Mouse (Mus musculus) monocyte, adult 2 months (primary cell): ENCODE measurements around the gene Rims4.

Experiments used
- DNase-seq, 2 experiments: peaks; one replicate each; pipeline ENCODE4 v3.0.0; 2022; ENCODE audit warnings: low spot score in 2 of 2, low read depth in 1 of 2

Gene Rims4

DNA sequence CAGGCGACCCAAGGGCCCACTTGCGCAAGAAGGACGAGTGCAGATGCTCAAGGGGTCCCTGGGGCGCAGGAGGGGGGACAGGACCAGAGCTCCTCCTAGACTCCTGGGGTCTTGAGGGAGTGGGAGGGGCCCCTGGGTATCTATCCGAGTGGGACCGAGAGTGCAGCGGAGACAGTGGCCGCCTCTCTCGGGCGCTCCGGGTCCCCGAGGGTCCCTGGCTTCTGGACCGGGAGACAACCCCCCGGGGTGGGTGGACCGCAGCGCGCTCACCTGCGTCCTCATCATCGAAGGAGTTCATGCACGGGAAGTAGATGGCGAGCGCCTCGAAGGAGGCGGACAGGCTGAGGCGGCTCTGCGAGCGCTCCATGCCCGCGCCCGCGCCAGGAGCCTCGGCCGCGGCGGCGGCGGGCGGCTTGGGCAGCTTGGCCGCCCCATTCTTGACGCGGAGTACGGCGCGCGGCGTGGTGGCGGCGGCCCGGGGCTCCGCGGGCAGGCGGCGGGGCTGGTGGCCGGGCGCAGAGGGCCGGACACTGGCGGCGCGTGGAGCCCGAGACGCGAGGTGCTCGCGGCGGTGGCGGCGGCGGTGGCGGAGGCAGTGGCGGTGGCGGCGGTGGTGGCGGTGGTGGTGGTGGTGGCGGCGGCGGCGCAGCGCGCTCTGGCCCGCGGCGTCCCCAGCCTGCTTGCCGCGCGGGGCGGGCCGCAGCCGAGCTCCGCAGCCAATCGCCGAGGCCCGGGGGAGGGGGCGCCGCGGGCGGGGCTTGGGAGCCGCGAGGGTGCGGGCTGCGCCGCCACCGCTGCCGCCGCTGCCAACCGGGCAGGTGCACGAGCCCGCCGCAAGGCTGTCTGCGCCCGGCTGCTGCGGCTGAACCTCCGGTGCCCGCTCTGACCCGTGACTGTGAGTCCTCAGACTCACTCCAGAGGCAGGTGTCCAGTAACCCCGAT is at the start of gene Rims4:
Gene Rims4, minus strand, starts transcription at position 367 of the 942 bp plus-strand sequence.
- no peak for DNase-seq

DNA sequence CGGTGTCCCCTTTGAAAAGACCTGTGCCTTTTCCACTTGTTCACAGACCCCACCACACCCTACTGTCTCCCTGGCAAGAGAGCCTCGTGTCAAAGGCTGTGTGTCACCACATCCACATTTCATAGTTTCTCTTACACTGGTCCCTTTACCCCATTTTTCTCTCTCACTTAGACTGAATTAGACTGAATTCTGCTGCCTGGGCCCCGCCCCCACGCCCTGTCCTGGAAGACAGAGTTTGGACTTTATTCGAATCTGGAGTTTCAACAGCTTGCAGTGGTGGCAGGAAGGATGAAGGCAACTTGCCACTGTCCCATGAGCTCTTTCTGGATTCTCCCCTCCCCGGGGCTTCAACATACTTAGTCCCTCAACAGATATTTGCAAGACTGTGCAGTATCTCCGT is 47.2 kb upstream of the Rims4 start:
- no peak for DNase-seq

DNA sequence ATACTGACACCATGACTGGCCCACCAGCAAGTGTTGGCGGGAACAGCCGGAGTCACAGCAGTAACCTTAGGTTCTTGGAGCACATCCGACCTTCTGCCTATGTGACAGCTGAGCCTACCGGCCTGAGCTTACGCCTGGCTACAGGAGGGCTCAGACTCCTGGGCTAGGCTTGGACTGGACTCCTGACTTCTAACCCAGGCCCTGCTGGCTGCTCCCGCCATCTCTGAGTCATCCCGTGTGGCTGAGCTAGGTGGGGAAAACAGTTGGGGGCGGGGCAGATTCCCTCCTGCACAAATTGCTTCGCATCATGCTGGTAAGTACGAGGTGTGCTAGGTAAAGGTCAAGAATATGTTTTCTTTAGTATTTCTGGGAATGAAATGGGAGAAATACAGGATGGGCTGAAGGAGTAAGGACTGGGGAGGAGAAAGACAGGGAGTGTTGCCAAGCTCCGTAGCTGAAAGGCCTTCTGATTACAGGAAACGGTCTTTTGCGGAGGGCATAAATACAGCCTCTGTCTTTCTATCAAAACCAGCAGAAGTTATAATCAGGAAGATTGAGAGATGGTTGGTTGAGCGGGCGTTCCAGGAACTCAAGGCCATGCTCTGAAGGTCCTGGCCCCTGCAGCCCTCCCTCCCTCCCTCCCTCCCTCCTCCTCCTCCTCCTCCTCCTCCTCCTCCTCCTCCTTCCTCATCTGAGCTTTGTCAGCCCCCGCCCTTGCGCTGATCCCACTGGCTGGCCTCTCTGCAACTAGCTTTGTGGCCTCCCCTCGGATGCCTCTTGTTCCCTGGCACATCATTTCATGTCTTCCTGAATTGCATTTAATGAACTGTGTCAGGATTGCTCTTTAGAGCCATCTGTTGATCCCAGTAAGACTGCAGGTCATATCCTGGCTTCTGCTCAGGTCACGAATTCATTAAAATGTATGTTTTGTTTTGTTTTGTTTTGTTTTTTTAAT is 46.4 kb upstream of the Rims4 start:
- no peak for DNase-seq

DNA sequence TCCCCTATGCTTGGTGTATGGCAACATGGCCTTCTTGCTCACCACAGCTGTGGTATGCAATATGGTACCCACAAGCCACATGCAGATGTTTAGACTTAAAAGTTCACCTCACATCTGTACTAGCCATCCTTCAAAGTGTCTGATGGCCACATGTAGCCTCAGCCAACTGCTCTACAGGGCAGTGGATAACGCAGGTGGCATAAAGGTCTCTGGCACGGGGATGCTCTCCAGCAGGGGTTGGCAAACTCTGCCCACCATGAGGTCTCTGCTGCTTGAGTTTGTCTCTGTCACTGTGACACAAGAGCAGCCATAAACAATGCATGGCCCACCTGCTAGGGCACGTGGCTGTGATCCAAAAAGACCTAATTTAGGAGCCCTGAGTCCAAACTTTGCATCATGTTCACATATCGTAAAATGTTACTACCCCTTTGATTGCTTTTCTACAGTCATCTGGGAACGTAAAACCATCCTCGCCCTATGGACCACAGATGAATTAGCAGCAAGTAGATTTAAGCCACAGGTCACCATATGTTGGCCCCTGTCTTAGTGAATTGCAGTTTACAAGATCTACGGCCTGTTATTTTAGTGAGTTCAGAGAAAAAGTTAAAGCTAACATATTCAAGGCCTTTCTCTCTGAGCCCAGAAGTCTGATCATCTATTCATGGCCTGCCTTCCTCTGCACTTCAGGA is 35.3 kb upstream of the Rims4 start:
- DNase-seq = no peak

DNA sequence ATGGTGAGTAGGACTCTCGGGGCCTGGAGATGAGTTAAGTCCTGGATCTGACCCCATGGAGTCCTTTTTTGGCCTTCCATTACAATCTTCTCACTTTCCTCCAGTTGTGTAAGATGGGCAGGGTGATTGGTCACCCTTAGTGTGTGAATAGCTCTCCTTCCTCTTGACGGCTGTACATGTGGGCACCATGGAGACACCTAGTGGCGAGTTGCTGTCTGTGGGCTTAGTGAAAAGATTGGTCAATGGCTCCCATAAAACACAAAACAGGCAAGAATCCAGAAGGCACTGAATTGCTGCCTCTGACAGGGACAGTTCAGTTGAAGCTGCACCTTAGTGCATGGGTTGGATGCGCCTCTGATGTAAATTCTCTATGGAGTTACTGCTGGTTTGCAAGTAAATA is 33.3 kb upstream of the Rims4 start:
- DNase-seq = peak in 1 of 2 experiments; percentile 7

DNA sequence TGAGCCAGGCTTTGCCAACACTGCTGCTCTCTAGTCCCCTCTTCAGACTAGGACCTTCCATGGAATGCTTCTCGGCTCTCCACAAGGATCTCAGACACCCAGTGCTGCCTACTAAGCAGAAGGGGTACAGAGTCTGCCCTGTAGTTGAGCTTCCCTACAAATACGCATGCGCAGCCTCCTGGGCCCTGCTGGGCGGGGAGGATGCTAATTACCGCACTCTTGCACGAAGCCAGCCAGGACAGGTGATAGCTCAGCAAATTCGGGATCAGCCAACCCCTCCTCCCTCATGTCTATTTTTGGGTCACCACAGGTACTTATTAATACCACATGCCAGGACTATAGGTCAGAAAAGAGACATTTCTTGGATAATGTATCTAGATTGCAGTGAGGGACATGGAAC is 29.5 kb upstream of the Rims4 start:
- no peak for DNase-seq

DNA sequence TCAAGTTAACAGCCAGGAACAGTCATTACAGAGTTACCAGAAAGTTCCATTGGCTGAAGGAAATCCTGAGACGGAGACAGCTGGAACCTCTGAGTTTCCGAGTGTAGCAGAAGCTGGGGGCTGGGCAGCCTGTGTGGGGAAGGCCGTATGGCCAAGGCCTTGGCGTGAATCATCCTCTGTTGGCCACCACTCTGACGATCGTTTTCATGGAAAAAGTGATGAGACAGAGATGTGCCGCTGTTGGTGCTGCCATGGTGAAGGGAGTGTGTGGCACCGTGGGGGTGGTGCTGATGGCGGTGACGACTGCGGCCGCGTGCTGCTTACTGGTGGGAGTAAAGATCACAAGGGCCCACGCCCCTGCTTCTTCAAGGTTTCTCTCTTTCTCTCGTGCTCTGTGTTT is 27.7 kb upstream of the Rims4 start:
- no peak for DNase-seq

DNA sequence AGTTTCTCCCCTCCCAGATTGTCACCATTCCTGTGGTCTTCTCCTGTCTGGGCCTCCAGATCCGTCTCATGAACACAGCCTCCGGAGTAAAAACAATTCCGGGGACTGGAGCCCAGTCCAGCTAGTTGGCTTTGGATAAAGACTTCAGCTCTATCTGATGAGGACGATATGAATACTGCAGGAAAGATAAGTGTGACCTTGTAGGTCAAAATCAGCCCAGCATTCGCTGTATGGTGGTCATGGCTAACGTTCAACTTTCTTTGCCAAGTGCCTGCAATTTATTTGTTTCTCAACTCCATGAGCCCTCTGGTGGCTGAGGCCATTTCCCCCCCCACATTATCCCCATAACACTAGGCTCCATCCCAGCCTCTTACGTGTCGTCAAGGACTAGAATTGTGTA is 26.0 kb upstream of the Rims4 start:
- DNase-seq = no peak

DNA sequence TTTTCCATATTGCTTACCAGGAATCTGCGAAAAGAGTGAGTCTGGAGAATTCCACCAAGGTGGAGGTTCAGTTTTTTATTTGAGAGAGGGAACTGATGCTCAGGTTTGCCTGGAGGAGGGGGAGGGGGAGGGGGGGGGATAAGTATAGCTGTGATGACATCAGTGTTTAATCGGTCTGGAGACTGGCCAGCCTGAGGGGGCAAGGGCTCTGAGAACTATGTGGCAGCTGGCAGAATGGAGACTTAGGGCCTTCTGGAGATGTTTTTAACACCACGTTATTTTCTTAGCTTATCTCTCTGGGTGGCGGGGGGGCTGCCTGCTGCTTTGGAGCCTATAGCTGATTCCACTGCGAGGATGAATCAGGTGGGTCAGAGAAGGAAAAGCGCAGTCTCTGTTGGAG is 24.6 kb upstream of the Rims4 start:
- DNase-seq = no peak

DNA sequence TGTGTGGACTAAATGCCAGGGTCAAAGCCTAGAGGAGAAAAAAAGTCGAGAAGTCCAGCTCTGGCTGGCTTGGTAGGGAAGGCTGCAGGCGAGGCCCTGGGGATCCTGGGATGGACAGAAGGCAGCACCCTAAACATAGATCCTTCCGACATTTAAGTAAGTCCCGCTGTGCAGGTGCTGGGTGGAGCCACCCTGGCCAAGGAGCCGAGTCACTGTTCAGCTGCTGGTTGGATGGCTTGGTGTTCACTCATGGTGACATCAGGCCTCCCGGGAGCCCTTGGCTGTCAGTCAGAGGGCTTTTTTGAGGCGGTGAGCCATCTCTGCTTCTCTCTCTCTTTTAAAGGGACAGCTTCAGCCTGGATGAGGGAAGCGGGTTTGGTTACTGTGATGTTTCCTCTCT is 21.0 kb upstream of the Rims4 start:
- no peak for DNase-seq

DNA sequence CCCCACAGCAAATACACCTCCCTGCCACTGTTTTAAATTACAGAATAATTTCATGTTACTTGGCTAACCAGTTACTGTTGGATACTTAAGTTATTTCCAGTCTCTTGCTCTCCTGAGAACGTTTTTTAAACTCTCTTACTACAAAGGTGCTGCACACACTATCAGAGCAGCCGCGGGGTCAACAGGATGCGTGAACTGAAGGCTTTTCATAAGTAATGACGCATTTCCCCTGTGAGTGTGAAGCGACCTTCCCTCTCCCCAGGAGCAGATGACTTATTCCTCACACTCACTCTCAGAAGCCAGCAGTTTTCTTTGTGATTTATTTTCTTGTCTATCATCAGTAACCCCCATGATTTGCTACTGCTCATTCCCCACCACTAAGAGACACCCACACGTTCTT is 13.7 kb upstream of the Rims4 start:
- DNase-seq = no peak

DNA sequence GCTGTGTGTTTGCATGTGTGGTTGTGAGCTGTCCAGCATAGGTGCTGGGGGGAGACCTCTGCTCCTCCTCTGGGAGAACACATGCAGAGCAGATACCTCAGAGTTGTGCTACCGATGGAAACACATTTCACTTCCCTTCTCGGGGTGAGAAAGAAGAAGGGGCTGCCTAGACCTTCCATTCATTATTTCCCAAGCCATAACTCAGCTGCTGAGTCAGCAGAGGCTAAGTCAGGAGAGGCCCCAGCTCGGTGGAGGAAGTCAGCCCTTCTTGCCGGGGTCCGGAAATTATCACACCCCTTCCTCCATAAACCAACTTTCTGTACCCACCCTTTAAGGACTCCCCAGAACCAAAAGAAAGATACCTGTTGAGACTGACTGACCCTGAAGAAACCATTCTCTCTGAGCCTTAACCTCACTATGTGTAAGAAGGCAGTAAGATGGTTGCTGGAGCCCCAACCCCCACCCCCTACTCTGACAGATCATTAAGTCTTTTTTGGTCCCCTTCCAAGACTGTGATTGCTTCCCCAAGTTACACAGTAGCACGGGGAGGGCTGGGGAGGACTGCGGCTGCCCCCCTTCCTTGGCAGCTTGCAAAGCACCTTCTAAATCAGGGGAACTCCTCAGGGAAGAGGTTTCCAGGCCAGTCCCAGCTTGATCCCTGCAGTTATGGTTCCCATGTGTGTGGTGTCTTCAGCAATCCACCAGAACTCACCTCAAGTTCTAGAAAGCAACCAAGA is 10.1 kb upstream of the Rims4 start:
- DNase-seq = no peak

DNA sequence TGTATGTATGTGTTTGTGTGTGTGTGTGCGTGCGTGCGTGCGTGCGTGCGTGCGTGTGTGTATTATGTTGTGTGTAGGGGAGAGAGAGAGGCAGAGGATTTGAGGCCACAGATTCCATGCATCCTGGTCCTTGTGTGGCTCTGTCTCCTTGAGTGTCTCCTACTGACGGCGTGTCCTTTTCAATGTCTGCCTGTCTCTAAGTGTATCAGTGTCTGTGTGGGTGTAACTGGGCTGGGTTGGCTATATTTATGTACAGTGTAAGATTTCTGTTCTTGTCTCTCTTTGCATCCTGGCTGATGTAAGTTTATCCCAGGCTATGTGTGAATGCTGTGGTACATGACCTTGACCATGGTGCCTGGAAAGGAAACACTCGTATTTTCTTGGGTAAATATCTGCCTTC is 6.6 kb upstream of the Rims4 start:
- DNase-seq = no peak

DNA sequence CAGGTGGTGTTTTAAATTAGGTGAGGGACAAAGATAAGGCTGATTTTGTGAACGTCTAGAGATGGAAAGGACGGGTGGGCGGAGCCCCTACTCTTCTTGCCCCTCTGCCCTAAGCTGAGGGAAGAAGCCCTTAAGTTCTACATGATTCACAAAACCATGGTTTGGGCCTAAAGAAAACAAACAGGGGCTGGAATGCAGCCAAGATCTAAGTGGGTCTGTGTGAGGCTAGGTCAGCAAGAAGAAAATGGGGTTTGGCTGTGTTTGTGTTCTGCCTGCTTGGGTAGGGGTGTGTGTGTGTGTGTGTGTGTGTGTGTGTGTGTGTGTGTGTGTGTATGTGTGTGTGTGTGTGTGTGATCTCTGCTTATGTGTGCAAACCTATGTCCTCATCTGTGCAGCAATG is 6.0 kb upstream of the Rims4 start:
- no peak for DNase-seq

DNA sequence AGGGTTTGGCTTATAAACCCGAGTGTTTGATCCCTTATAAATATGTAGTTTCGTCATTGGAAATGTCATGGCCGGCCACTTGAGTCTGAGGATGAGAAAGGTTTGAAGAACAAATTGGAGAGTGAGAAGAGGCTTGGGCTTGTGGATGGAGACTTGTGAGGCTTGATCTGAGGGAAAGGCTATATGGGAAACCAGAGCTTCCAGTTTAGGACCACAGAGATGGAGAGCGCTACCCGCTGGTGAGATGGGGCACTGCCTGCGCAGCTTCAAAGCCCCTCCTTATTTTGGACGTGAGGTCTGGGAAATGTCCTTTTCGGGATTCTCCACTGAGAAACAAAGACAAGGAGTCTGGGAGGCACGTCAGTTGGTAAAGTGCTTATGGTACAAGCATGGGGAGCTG is 4.6 kb upstream of the Rims4 start:
- DNase-seq = no peak

DNA sequence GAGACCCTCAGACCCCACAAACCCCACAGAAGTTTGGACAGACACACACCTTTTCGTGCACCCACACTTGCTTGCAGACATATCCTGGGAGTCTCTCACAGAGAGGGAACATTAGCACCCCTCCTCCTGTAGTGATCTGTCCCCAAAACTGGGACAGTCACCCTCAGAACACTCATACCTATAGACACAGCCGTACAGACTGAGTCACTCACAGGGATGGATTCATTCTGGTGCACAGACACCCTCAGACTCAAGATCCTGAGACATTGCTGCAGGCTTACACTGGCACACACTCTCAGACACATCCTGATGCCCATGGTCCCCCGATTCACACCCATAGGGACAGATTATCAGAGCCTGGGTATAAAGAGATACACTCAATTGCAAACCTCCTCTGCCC is 1.1 kb upstream of the Rims4 start:
- no peak for DNase-seq

DNA sequence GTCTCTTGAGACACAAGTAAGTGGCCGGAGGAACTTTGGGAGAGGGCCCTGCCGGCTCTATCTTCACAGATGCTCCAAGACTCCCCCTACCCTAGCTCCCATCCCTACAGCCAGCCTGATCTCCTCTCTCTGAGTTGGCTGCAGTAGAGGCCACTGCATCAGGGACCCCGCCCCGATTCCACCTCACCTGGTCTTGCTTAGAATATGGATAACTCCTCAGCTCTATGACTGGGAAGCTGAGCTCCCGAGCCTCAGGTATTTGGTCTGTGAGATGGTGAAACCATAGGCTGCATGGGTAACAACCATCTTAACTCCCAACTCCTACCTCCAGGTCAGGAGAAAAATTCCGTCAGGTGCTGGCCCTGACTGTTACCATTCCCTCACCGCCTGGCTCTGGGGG is 1.8 kb downstream of the Rims4 start:
- DNase-seq = no peak

DNA sequence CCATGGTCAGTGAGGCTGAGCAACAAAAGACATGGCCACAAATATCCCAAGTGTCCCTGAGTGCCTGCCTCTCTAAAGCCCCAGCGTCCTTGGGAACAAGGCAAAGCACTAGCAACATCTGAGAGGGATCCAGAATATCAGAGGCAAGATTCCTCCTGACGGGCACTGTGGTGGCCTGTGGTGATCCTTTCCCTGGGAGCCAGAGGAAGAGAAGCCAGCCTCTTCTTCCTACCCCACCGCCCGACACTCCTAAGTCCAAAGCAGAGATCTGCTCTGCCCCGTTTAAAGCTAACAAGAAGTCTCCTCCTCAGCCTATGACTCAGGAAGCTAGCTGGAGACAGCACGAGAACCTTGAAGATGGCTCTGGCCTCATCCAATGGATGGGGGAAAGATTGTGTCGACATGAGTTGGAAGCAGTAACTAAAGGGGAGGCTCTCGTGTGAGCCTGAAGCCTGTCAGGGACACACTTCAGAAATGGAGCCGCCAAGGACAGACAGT is 3.1 kb downstream of the Rims4 start:
- DNase-seq = no peak

DNA sequence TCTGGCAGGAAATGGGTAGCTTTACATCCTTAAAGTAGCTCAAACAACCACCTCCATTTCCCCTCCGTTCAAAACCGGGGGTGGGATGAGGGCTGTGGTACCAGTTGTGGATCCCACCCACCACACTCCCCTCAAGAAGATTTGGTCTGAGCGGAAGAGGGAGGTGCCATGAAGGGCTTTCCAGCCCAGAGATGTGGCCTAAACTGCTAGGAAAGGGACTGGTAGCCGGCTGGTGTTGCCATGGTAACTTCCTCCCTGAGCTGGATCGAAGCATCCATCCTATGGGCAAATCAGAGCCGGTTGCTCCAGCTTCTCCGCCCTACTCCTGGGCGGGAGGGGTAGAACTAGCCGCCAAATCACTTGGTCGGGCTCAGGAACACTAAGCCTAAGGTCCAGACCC is 4.4 kb downstream of the Rims4 start:
- no peak for DNase-seq

DNA sequence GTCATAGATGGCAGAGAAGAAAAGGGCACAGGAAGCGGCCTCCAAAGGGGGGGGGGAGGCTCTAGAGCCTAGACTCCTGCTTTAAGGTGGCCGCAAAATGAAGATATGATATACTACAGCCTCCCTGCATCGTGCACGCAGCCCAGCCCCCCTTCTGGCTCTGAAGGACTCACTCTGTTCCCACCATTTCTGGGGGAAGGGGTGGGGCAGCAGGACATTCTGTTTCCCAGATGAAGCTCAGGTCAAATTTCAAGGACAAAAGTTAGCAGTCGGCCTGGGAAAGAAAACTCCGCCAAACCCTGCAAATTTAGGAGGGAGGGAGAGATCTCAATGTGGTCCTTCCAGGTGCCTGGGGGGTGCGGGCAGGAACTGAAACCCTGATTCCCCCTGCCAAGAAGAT is 4.8 kb downstream of the Rims4 start:
- no peak for DNase-seq
